Mouse (Mus musculus) neural tube, embryonic 12.5 days (tissue): ENCODE measurements at regions not wholly inside any gene's neighbourhood (a gene's known extent, or its start where the extent isn't known, plus 50 kb on each side); places are given as distances from the start of the nearest gene placed in this dataset.

Experiments used
- ATAC-seq: fragments of 200-750 bp; cut with Nextera tagmentation; 2 replicates; pipeline ENCODE4 v1.8.0; 2017; ENCODE audit warnings: low read depth, mild to moderate bottlenecking, moderate TSS enrichment, moderate library complexity; ENCODE audit not compliant: low FRiP score
- H3K27ac ChIP-seq: fragments of 300-500 bp; sonication (generic); 2 replicates; pipeline ENCODE4 v1.5.1; 2016
- H3K27me3 ChIP-seq: fragments of 300-500 bp; sonication (generic); replicated peaks from 2 replicates; pipeline ENCODE4 v1.6.1; 2016; ENCODE audit warnings: mild to moderate bottlenecking
- H3K36me3 ChIP-seq: fragments of 300-500 bp; sonication (generic); 2 replicates; pipeline ENCODE4 v1.6.1; 2016; ENCODE audit warnings: mild to moderate bottlenecking
- H3K4me1 ChIP-seq: fragments of 300-500 bp; sonication (generic); 2 replicates; pipeline ENCODE4 v1.6.1; 2016
- H3K4me2 ChIP-seq: fragments of 300-500 bp; sonication (generic); replicated peaks from 2 replicates; pipeline ENCODE4 v1.6.1; 2016; ENCODE audit warnings: mild to moderate bottlenecking
- H3K4me3 ChIP-seq: fragments of 300-500 bp; sonication (generic); 2 replicates; pipeline ENCODE4 v1.5.1; 2016
- H3K9ac ChIP-seq: fragments of 300-500 bp; sonication (generic); 2 replicates; pipeline ENCODE4 v1.6.1; 2016; ENCODE audit warnings: mild to moderate bottlenecking
- H3K9me3 ChIP-seq: fragments of 300-500 bp; sonication (generic); 2 replicates; pipeline ENCODE4 v1.6.1; 2016; ENCODE audit warnings: mild to moderate bottlenecking
- WGBS: fragments of 180-500 bp; shearing (Covaris S2); methylation state at CpG from one replicate; pipeline ENCODE4 v1.1.7; 2016; 5-methylcytosine and 5-hydroxymethylcytosine counted together

- Histone ChIP-seq H3K36me3 (no peaks in the 10 kb centered on the region), H3K27ac (no peak overlapping the region), H3K27me3 (no peaks in the 10 kb centered on the region), H3K4me2 (no peak overlapping the region), H3K9ac (no peak overlapping the region), H3K4me3 (no peak overlapping the region), H3K4me1 (no peaks in the 10 kb centered on the region), H3K9me3 (no peaks in the 10 kb centered on the region)
- 73% methylated on average over 12 of the region's 12 CpGs for WGBS
- 0 out of 2 replicates have a peak, but pooled peaks have one; percentile 21 for ATAC-seq
These were observed 51.7 kb downstream of the Cypt12 start for GRCm38 (mm10) chr3:17999789-18000485.
